Mouse (Mus musculus): ENCODE measurements around the gene Nck2. TPM values are rescaled to one million over a fixed set of nuclear protein-coding genes. Genes with fewer than 3 reads are reported as not detected.

The Nck2 gene
- total RNA-seq, 4 experiments from 2014 or later, result 26.7 to 37.1 (median 29.9) TPM

DNA sequence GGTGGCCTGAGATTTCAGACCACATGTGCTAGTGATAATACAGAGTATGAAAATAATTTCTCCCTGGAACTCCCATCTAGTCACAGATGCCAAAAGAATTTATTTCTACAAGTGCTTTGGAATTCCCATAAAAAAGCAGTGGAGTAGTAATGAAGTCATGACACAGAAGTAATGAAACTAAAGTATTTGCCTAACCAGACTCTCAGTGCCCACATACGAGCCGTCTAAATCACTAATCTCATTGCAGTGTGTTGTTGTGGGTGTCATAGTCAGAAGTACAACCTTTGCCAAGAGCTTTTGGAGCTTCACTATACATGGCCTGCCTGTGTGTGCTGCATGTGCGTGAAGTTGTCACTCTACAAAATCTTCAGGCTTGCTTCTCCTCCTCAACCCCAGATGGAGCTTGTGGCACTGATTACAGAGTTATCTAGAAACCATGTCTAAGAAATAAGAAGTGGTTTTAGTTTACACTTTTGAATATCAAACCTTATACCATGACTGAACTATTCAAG is 130.5 kb downstream of the Nck2 start:
- no peak for DNase-seq

DNA sequence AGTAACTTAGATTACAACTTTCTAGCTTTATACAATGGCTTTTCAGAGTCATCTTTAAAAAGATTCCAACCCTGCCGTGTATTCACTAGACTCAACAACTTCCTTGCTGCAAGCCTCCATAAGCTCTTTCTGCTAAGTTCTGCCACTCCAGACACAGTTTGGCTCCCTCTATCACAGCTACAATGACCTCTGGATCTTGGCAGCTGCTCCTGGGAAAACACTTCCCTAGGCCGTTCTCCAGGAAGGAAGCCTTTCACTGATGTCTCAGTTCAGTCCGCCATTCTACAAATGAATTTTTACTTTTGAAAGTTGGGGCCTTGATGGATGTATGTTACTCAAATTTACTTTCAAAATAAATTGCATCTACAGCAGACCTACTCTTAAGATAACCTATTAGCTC is 133.0 kb downstream of the Nck2 start:
- DNase-seq, result no peak

DNA sequence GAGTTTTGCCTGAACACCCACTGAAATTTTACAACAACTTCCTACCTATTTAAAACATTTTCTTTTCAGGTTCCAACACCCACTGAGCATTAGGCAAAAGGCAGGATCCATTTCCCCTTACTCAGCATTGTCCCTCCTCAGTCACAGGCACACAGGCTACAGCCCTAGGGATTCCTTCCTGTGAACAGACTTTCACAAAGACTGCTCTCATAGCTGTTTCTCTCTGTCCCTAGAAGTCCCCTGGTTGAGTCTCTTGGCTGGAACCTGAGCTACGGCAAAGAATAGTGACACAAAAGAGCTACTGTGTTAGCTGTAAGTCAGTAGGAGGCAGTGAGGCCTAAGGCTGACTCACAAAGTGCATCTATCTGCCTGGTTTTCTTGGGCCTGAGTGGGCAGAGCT is 139.2 kb downstream of the Nck2 start:
- no peak for DNase-seq

DNA sequence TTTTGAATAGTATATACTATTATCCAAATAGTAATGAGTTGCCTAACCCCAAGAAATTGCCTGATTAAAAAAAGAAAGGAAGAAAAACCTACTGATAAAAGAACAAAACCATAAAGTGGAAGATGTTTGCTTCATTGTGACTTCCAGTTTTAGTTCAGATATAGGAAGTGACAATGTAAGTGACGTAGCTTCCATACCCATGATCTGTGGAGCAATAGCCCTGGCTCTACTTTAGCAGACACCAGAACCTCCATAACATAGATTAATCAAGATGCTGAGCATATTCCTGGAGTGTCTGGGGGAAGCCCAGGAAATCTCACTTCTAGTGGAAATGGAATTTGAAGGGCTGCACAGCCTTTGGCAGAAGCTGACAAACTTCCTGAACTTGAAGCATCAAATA is 144.6 kb downstream of the Nck2 start:
- no peak for DNase-seq

DNA sequence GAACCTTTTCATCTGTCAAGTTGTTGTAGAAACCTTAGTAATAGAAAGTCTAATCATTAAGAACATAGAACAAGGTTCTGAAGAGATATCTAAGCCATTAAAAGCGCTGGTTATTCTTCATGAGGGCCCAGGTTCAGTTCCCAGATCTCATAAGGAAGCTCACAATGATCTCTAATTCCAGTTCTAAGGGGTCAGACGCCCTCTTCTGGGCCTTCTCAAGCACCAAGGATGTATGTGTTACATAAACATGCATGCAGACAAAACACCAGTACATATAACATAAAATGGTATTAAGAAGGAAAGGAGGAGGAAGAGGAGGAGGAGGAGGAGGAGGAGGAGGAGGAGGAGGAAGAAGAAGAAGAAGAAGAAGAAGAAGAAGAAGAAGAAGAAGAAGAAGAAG is 145.5 kb downstream of the Nck2 start:
- no peak for DNase-seq

DNA sequence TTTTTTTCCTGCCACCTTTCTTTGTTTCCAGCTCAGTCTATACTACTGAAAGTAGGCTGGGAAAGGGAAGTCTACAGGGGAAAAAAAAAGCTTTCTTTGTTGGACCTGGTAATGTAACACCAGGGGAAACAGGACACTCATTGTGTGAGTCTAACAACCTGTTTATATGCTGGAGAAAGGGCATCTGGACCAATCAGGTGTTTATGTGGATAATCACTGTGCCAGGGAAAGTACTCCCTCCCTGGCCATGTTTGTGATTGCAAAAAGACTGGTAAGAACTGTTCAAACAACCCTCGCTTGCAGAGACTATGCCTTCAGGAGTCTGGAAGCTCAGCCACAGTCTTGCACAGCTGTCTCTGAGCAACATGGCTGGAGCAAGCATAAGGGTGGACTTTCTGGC is 146.3 kb downstream of the Nck2 start:
- DNase-seq, result no peak

DNA sequence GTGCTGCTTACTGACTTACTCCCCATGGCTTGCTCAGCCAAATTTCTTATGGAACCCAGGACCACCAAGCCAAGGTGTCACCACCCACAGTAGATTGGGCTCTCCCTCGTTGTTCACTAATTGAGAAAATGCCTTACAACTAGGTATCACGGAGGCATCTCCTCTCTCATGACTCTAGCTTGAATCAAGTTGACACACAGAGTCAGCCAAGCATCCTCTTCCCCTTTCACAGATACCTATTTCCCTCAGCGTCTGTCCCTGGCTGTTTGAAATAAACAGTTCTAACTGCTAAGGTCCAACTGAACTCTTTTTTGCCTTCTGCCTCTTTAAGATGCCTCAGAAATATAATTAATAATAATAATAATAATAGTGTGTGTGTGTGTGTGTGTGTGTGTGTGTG is 148.7 kb downstream of the Nck2 start:
- no peak for DNase-seq

DNA sequence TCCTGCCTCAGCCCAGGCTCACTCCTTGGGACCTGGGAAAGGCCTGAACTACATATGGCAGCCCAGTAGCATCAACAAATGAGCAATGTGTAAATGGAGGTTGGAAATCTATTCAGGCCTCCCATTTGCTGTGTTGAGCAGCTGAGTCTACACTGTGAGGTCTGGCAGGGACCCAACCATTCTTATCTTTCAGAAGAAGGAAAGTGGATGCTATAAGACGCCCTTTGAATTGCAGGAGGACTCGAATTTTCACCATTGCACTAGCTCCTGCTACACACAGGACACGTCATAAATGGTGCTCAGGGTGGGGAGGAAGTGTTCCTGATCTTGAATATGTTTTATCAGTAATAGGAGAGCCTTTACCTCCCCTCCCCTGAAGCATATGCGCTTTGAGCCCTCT is 150.4 kb downstream of the Nck2 start:
- no peak for DNase-seq

DNA sequence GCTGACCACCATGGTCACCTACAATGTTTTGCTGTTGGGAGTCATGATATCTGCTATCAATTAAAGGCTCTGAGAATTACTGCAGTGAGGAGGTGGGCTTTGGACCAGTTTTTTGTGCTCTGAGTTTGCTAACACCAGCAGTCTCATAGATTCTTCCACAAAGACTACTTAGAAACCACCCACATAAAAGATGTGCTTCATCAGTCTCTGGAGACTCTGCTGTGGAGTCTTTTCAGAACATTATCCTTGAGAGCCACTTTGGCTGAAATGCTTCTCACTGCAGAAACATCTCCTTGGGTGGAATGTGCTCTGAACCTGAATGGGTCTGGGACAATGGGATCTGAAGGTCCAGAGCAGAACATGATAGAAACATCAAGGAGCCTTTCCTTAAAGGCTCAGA is 153.4 kb downstream of the Nck2 start:
- no peak for DNase-seq

DNA sequence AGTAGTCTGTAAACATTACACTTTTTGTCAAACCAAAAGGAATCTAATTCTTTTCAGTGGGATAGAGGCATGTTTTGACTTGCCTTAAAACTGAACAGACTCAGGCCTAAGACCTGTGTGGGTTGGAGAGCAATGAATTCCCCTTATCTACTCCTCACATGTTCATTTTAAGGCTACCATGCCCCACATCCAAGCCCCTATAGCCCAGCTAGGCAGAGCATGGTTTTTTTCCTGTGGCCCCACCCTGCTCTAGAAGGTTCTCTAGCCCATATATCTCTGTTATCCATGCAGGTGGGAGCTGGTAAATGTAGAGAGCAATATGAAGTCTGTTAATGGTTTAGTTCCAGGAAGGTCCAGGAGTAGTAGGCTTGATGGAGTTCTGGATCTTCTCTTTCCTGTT is 155.1 kb downstream of the Nck2 start:
- DNase-seq, result no peak

DNA sequence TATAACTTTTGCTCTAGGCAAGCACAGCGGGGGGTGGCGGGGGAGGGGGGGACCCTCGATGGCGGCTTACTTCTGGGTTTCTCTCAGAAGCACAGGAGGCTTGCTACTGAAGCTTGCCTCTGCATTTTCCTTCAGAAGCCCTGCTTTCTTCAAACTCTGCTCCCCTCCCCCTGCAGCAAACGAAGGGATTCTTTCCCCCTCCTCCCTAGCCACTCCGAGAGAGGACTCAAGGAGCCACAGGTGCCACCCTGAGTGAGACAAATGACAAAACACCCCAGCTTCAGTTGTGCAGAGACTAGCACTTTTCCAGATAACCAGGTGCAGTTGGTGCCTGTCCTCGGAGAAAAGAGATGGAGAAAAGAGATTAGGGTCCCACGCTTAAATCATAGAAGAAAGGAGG is 156.7 kb downstream of the Nck2 start:
- DNase-seq, result no peak

DNA sequence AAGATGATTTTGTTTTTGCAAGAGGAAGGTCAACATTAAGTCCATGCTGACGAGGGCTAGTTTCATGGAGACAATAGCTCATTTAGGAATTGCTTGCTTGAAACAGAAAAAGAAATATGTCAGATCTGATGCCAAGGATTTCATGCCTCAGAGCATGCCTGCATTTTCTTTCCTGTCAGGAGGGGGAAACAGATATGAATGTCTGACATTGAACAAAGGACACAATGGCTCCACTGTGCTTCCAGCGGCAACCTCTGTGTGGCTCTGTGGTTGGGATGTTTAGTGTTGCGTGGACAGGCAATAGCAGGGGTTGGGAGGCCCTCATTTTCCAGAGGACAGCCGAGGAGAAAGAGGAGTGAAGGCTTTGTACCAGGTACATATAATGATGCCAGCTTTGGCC is 171.6 kb downstream of the Nck2 start:
- no peak for DNase-seq

Other genes with a start within 250 kb of the Nck2 start
- gene Fhl2, start 247.6 kb upstream of the Nck2 start, total RNA-seq (2022), result 10 to 100 TPM; 23.3 to 37.9 (median 32.1) TPM

Data from adrenal gland, adult 8-10 months (tissue).